Mouse (Mus musculus): Measurements from ENCODE around the gene Icam5.

DNA sequence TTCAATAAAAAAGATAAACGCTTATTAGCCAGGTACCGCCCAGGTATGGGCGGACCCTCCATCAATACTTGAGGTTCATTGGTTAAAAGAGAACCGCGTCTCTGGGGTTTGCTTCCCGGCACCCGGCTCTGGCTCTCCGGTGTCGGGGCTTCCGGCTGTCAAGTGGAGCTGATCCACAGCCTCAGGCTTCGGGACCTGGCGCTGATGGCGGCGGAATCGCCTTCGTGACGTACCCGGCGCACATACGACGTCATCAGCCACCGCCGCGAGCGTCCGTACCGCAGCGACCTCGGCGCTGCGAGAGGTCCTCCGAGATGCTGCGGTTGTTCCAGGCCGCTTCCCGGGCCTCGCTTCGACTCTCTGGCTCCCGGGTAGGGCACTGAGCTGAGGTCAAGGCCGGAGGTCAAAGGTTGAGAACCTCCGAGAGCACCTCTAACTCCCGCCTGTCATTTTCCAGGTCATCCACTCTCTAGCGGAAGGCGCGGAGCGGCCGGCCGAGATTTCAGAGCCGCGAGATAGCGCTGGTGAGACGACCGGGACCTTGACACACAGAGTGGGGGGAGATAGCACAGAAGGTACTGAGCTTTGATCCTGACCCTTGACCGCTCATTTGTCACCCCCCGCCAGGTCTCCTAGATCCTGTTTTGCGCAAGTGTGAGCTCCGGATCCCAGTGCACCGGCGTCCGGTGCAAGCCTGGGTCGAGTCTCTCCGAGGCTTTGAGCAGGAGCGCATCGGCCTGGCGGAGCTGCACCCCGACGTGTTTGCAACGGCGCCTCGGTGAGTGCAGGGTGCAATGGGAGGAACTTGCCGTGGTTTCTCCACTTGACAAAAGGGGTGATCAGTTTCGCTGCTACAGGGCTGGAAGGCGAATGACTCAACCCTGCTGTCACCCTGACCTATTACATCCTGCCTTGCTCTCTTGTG is 29.0 kb upstream of the Icam5 start, which contains the start of gene Mrpl4:
- TF ChIP-seq POLR2A (IDR thresholded peaks at IDR 0.05; ENCODE audit: insufficient read depth, low read depth, low read length): peak; percentile 91
- no peak for TF ChIP-seq CTCF (IDR thresholded peaks at IDR 0.05; ENCODE audit: insufficient read depth, low read depth, low read length)

Measured in olfactory bulb, adult 2 months (tissue).